Mouse (Mus musculus) fibroblast of lung, adult 2 months (primary cell): Measurements from ENCODE around the gene Vps9d1.
A peak's percentile ranks its signal among the peaks of the same experiment; 100 is the strongest.
"Not testable (repeated sequence)": the region's sequence is repeated elsewhere in the genome, so short reads cannot be mapped to it uniquely, and the experiment has no call there.

Experiments
- DNase-seq: peaks from one replicate; pipeline ENCODE4 v3.0.0-alpha.2; 2011; ENCODE audit warnings: low read depth

The Vps9d1 gene

DNA sequence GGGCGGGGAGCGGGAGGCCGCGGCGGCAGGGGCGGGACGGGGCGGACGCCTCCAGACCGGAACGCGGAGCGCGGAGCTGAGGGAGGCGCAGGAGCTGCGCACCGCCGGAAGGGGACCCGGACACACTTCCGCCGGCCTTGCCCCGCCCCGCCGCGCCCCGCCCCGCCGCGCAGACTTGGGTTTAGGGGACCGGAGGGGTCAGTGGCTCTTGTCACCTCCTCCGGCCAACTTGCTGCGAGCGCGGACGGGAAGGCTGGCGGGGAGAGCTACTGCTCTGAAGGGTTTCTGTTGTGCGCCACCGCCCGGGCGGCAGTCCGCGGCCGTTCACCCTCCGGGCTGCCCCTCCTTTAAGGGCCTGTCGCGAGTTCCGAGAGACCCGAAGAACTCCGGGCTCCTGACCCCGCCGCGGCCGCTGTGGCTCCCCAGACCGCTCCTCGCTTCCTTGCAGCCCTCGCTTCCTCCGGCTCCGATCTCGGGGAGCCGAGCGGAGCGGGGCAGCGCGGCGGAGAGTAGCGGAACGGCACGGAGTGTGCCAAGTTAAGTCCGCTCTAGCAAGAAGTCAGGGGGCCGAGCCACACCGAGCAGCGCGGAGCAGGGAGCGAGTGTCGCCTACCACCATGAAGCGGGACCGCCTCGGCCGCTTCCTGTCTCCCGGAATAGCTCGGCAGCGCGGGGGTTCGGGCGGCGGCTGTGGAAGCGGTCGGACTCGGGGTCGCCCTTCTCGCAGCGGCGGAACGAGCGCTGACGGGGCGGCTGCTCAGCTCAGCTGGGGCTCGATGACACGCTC, at the start of gene Vps9d1, which contains the start of gene Zfp276:
TSS of gene Vps9d1 (minus strand) at position 250 of the 787 bp plus-strand sequence.
TSS of gene Zfp276 (plus strand) at position 97 of the 787 bp plus-strand sequence.
- no peak for DNase-seq

DNA sequence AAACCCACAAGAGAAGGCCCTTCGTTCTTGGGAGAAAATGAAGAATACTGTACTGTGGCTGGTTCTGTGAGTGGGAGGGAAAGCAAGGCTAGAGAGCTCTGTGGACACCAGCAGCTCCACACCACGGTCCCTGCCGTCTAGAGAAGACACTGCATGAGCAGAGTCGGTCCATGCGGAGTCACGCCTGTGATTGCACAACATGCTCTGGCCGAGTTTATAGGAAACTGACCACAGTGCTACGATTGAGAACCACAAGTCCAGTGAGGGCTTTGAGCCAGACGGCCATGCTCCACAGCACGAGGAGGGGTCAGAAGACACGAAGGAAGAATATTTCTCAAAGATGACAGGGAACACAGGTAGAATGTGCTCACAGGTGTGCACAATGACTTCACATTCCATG, 44.2 kb upstream of the Vps9d1 start:
- no peak for DNase-seq

DNA sequence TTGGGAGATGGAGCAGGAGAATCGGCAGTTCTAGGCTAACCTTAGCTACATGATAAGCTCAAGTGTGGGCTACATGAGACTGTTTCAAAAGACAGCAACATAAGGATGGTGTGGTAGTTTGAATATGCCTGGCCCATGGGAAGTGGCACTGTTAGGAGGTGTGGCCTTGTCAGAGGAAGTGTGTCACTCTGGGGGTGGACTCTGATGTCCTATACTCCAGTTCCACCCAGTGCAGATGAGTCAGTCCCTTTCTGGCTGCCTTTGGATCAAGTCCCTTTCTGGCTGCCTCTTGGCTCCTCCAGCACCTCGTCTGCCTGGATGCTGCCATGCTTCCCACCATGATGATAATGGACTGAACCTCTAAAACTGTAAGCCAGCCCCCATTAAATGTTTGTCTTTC, 38.6 kb upstream of the Vps9d1 start:
- DNase-seq, result peak; percentile 11

DNA sequence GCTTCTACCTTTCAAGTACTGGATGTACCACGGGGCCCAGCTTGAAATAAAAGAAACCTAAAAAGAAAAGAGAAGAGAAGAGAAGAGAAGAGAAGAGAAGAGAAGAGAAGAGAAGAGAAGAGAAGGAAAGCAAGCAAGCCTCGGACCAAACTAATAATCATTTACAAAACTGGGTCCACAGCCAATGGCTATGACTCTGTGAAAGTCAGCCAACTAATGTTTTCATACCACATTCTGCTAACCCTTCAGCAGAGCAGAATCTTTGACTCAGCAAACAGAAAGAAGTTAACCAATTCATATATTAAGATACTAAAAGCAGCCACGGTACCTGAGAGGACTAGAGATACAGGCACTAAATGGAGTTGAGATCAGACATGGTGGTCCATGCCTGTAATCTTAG, 38.1 kb upstream of the Vps9d1 start:
- DNase-seq, result peak; percentile 6

DNA sequence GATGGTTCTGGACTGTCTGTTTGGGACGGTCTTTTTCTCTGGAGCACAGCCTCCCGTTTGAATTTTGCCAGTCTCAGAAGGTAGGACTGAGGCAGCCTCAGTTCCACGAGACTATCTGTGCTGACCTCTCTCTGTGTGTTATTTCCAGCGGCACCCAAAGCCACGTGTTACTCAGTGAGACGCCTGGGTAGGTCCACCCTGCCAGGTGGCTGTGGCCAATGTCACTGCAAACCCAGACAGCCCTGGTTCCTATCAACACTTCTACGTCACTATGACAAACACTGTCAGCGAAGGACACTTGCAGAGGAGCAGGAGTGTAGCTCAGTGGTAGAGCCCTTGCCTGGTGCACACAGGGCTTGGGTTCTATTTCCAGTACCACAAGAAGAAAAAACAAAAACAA, 37.6 kb upstream of the Vps9d1 start:
- no peak for DNase-seq

DNA sequence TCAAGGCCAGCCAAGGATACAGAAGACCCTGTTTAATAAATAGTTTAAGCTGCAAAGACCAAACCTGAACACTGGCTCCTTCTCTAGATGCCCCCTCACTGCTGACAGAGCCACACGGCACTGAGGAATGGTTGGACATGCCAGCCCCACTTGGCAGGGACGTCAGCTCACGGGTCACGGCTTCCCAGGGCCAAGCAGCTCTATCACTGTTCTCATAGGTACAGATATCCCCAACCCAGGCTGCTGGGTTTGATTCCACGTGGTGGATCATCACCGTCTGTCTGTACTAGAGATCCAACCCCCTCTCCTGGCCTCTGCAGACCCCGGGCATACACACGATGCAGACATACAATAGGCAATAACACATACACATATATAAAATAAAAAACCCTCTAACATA, 36.5 kb upstream of the Vps9d1 start:
- no peak for DNase-seq

DNA sequence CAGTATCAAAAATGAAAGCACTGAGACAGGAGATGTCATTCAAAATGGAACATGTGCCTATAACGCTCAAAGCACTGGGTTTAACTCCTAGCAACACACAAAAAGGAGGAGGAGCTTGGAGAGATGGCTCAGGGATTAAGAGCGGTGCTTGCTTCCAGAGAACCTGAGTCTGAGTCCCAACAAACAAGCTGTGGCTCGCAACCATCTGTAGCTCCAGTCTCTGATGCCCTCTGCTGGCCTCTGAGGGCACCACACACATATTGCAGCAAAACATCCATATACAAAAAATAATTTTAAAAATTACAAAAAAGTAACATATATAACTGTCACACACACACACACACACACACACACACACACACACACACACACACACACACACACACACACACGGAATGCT, 36.0 kb upstream of the Vps9d1 start:
- peak; percentile 6 for DNase-seq

DNA sequence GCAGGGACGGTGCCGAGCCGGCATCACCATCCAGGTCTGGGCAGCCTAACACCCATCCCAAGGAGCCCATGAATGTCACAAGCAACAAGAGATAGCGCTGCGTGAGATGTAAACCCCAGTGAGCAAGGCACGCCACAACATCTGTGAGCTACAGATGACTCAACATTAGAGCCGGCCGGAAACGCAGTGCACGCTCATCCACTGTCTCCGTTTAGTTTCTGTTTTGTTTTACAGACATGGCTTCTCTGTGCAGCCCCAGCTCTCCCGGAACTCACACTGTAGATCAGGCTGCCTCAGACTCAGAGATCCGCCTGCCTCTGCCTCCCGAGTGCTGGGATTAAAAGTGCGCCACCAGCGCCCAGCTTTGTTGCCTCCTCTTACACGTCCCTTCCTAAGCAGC, 33.2 kb upstream of the Vps9d1 start:
- no peak for DNase-seq

DNA sequence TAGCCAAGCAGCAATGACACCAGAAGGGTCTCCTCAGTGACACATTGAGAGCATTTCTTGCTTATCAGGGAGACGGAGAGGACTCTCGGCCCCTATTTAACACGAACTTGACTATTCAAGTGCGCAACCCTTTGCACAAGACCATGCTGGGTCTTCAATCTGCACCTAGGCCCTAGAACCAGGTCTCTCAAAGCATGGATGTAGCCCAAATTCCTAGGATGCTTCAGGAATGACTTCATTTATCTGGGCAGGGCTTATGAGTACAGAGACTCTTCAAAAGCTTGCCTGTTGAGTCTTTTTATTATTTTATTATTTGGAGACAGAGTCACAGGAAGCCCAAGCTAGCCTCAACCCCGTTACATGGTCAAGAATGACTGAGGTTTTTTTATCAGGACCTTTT, 30.3 kb upstream of the Vps9d1 start:
- no peak for DNase-seq

DNA sequence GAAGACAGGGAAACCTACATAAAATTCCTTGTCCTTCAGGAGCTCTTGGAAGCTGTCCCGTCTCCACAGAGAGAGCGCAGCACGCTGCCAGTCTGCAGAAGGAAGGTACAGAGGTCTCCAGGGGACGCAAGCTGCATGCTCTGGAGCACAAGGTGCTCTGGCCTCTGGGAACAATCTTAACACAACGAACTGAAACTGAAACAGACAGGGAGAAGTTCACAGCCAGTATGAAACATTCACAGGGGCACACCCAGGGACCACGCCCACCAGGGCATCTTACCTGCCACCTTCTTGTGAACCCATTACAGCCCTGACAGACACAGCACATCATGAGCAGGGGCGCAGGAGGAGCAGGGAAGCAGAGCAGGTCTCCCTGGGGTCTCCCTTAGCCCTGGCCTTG, 29.8 kb upstream of the Vps9d1 start:
- no peak for DNase-seq

DNA sequence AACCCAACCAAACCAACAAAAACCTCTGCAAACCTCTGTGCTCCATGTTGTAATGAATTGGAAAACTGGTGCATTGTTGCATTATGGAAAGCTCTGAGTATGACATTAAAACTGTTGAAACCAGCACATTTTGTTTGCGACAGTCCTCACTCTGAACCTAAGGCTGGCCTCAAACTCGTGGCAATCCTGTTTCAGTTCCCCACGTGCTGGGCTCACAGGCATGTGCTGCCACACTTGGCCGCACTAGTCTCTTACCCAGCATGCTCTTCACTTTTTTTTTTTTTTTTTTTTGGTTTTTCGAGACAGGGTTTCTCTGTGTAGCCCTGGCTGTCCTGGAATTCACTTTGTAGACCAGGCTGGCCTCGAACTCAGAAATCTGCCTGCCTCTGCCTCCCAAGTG, 28.8 kb upstream of the Vps9d1 start:
- DNase-seq, result not testable (repeated sequence)

DNA sequence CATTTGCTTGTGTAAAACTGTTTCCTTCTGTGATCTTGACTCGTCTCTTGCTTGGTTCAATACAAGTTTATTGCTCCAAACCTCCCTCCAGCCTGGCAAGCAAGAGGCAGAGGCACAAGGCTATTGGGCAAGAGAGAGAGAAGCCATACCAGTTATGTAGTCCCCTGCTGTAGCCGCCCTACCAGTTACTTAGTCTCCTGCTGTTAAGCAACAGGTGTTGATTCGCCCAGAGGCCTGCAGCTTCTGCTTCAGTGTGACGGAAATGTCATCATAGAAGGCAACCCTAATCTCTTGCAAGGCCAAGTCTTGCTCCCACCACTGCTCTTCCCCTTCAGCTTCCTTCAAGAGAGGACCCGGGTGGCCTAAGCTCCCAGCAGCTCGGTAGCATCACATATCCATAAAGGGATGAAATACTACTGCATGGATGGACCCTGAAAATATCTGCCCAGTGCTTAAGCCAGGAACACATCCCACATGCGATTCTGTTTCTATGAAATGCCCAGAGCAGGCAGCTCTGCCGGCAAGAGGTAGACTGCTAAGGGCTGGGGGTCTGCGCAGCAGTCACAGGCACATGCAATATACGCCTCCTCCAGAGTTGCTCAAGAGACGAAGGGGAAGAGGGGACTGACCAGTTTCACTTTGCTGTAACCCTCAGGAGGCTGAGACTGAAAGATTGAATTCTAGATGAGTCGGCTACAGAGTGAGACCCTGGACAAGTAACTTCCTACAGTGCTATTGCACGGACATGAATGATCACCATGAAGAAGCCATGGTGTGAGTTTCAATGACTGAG, 26.4 kb upstream of the Vps9d1 start:
- no peak for DNase-seq

DNA sequence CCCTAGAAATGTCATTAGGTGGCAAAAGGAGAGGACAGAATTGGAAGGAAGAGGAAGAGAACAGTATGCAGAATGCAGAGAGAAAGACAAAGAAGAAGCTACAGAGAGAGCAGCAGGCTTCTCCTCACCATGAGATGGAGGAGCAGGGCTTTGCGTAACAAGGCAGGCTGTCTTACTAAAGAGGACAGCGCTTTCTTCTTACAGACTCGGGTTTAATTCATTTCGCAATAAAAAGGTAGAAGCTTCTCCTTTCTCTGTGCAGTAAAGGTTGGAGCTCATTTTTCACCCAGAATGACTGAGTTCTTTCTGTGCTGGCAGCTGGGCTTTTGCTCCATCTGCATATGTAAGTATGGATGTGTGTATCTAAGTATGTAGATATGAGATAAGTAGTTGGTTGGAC, 25.7 kb upstream of the Vps9d1 start:
- DNase-seq, result no peak

DNA sequence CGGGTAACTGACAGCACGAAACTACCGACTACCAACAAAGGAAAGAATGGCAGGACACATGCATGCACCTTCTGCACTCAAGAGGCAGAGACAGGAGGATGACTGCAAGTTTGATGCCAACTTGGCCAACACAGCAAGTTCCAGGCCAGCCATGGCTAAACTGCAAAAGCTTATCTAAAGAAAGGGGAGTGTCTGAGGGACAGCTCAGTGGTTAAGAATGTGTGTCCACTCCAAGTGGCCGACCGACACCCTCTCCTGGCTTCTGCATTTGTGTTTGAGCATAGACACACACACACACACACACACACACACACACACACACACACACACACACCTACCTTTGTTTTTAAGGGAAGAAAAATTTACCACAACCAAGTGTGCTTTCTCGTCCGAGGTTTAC, 24.3 kb upstream of the Vps9d1 start:
- no peak for DNase-seq

DNA sequence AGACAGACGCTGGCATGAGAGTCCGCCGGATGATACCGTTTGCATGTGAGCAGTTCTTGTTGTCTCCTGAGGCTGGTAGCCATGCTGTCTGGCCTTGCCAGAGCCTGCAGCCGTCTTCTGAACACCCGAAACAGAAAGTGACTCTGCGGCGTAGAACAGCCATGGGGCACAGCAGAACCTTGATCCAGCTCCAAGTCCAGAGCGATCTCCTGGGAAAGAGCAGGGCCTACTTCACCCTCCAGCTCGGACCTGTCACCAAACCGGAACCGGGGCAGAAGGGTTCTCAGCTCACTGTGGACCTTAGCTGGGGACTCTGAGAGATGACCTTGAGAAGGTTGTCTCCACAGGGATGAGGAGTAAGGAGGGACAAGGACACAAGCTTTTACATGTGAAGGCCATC, 20.9 kb upstream of the Vps9d1 start:
- no peak for DNase-seq

DNA sequence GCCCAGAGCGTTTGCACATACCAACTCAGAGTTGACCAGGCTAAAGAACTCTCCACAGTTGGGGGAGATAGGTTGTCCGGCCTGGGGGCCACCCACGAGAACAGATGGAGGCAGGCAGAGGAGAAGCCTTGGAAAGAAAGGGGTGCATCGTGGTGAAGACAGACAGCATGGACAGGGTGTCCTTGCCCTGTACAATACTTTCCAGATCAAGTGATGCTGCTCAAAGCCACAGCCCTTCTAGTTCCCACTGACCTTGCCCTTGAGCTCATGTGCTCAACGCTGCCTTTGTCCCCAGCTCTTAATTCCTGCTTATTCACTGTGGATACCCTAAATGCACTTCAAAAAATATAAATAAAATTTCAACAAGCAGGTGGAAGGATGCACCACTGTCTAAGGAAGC, 20.3 kb upstream of the Vps9d1 start:
- no peak for DNase-seq

DNA sequence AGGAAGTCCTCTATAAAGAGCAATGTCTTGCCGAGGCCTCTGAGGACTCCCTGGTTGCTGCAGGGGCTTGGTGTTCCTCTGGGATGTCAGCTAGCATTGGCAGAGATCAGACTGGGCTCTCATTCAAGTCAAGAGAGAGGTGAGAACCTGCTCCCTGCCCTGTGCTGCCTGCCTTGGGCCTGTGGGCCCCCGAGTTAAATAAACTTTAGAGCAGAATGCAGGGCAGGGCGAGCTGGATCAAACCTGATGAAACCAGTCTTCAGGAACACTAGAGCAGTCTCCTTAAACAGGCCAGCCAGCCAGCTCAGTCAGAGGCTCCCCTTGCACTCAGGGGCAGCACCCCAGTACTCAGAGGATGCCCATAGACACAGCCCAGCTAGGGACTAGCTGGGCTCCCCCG, 17.8 kb upstream of the Vps9d1 start:
- no peak for DNase-seq

DNA sequence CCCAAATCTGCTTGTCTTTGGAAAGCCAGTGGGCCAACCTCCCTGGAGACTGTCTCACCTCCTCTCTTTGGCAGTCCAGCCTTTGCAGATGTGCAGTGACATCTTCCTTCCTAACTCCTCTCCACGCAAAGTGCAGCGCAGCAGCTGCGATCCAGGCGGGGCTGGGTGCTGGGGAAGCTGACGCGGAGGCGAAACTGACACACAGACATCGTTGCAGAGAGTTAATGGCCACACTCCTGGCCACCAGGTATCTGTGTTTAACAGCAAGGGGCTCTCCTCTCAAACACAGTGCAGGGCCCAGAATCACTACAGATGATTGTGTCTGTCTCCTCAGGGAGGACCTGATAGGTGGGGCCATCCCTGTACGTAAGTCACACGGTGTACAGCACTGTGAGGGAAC, 17.0 kb upstream of the Vps9d1 start:
- DNase-seq, result no peak

DNA sequence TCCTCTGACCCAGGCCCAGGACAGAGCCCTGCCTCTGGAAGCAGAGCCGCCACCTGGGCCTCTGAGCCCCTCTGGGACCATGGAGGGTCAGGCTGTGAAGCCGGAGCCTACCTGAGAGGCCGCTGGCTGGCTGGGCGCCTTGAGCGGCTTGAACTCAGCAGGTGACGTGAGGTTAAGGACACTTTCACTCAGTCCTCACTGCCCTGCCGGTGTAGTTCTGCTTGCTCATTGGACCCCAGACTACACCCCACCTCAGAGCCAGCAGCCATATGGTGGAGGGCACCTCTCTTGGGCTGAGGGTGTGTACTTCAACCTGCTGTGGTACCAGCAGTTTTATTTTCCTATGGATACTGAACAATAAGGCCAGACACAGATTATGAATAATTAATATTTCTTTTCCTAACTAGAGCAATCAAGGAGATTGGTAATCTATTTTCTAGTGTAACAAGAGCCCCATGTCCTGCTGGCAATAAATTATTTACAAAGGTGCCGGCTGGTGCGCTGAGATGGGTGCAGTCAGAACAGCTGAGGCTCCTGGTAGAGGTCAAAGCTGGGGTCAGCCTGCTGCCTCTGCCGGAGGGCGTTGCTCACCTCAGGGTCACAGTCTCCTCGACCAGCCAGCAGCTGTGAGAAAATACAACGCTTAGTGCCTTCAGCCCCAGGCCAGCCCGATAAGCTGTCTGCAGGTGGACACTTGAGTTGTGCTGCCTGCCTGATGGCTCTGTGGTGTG, 13.9 kb upstream of the Vps9d1 start:
- no peak for DNase-seq

DNA sequence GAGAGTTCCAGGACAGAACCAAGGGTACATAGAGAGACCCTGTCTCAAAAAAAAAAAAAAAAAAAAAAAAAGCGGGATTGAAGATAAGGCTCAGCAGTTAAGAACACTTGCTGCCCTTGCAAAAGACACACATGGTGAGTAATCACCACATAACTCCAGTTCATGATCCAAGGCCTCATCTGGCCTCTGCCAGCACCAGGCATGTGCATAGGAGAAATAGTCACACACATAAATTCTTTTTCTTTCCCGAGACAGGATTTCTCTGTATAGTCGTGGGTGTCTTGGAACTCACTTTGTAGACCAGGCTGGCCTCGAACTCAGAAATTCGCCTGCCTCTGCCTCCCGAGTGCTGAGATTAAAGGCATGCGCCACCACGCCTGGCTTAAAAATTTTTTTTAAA, 3.4 kb upstream of the Vps9d1 start:
- not testable (repeated sequence) for DNase-seq

DNA sequence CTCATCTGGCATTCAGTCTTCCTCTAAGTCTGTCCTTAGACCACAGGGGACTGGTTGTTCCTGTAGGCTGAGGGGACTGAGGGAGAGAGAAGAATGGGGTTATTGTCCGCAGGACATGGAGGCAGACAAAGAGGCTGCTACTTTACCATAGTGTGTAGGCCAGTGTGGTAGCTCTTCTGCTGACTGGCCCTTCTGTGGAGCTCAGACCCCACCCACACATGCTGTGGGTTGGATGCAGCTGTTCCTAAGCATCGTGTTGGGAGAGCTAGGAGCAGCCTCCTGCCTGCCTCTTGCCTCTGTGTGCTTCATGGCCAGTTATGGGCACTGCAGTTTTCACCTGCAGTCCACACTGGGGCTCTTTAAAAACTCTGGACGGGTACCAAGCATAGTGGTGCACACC, 3.0 kb upstream of the Vps9d1 start:
- DNase-seq, result no peak

DNA sequence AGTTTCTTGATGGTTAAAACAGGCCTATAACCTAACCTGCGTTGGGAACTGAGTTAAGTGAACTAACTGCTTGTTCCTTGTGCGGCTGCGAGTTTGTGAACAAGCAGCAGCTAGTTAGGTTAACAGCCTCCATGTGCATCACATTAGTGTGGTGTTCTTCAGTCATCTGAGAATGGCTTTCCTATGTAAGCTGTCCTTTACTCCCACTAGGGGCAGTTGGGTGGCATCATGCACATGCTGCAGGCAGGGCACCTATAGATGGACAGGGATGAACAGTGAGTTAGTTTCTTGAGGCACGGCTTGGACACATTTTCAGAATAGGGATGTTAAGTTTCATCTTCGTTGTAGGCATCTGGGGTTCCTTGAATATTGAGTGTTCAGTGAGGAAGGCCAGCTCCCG, 1.0 kb upstream of the Vps9d1 start:
- DNase-seq, result no peak
